Mouse (Mus musculus): ENCODE data around the gene Jhy.

DNA sequence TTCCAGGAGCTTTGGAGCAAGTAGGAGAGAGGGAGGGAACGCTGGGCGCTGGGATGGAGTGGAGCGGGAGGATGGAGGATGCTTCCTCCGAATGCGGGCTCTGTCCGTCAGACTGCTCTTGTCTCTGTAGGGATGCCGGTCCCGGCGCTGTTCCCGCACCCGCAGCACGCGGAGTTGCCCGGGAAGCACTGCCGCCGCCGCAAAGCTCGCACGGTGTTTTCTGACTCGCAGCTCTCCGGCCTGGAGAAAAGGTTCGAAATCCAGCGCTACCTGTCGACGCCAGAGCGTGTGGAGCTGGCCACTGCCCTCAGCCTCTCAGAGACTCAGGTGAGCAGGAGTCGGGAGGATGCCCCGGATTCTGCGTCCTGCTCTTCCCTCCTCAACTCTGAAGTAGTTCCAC lies 87.8 kb downstream of the Jhy start:
- TF ChIP-seq CTCF (IDR thresholded peaks at IDR 0.05; ENCODE audit: low read depth, low read length) (no peak), POLR2A (IDR thresholded peaks at IDR 0.05; ENCODE audit: borderline replicate concordance, low read depth, low read length) (no peak)
